Mouse (Mus musculus) brown adipose tissue, adult 24 weeks (tissue): Measurements from ENCODE around the gene Ankdd1b. TPM values are rescaled to one million over a fixed set of nuclear protein-coding genes. Genes with fewer than 3 reads are reported as not detected.

Experiments
- H3K27ac ChIP-seq: fragments of 200-500 bp; replicated peaks from 2 replicates; pipeline ENCODE4 v1.5.1; 2012; ENCODE audit warnings: low read depth, mild to moderate bottlenecking, low read length
- H3K4me1 ChIP-seq: fragments of 200-500 bp; 2 replicates; pipeline ENCODE4 v1.6.1; 2012; ENCODE audit warnings: low read length, mixed read lengths; ENCODE audit not compliant: control insufficient read depth, insufficient read depth, insufficient read length
- H3K4me3 ChIP-seq: fragments of 200-500 bp; 2 replicates; pipeline ENCODE4 v1.5.1; 2012; ENCODE audit warnings: low read depth, mild to moderate bottlenecking, low read length, moderate library complexity; ENCODE audit not compliant: insufficient read depth
- polyA plus RNA-seq: library from polyadenylated mRNA; stranded (reverse); fragments of >200 nt; gene quantifications from 2 replicates; pipeline ENCODE4 v1.2.4, GENCODE M21; 2012; ENCODE audit not compliant: missing spikeins, insufficient read depth, insufficient read length

Ankdd1b gene
- polyA plus RNA-seq, 1 experiment: not detected

DNA sequence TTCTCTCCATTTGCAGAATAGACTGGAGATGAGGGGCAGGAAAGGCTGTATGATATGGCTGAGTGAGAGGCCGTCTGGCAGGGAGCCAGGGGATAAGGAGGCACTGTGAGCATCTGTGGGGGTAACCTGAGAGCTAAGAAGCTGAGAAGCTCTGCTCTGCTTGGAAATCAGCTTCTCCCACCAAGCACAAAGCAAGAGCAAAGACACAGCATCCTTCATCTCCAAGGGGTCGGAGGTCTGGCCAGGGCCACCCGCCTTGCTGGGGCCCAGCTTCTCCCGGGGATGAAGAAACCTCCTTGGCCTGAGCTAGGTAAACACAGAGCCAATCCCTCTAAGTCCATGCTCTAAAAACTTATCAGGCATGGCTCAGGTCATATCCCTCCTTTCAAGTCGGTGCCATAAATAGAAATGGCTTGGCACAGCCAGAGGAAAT is 36.1 kb downstream of the Ankdd1b start:
- Histone ChIP-seq H3K4me3 (no peak overlapping the region), H3K4me1 (peaks cover 8% of the 10 kb centered on the region; the same call in 1 of the 2 replicates), H3K27ac (no peak overlapping the region)

DNA sequence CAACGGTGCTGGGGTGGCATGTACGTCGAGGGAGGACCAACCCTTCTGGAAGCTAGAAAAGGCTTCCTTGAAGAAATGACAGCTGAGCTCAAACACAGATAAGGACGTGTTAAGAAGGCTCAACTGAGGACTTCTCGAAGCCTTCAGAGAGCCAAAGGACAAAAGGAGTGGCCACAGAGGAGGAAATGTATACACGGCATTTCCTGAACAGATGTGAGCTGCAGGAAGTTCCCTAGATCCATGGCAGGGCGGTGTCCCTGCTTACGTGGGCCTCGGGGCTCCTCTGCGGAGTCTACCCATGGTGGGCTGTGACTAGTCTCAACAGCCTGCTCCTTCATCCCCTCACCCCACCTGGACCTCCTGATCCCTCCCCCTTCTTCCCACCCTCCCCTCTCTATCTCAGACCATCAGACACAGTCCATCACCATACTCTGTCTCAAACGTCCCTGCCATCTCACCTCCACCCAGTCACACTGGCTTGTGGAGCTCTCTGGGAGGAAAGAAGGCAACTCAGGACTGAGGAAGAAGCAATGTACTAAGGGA is 37.3 kb downstream of the Ankdd1b start:
- Histone ChIP-seq H3K4me1 (peaks cover 8% of the 10 kb centered on the region; the same call in 1 of the 2 replicates), H3K4me3 (no peak overlapping the region), H3K27ac (no peak overlapping the region)

DNA sequence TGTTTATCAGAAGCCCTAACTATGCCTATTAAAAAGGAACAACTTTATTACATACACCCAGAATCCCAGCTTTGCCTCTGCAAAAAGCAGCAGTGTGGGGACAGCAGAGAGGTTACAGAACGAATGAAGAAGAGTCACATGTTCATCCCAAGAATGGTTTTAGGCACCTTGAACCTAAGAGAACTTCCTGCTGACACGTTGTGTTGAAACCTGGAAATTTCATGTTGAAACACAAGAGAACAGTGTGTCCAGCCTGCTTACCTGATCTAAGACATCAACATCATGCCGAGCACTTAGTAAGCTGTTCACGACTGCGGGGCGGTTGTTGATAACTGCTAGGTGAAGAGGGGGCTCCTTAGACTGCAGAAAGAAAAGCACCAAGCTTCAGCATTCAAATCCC is 38.0 kb downstream of the Ankdd1b start:
- peaks cover 8% of the 10 kb centered on the region; the same call in 1 of the 2 replicates for H3K4me1 ChIP-seq
- H3K27ac ChIP-seq: no peak overlapping the region
- no peak overlapping the region for H3K4me3 ChIP-seq

DNA sequence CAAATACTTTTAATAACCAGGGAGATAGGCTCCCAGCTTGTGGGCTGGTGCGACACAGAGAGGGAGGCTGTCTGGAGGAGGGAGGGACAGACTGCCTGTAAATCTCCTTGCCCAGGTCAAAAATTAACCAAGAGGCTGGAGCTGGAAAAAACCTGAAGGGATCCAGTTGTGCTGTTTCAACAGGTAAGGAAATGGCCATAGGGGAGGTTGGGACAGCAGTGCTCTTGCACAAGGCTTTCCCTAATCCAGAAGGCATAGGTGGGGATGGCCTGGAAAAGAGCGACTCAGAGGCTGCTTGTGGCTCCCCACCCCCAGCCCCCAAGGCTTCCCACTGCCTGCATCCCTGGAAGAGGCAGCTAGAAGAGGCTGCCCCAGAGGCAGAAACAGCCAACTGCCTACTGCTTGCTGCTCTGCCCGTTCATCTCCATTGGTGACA is 38.6 kb downstream of the Ankdd1b start:
- no peak overlapping the region for H3K4me3 ChIP-seq
- H3K27ac ChIP-seq: no peak overlapping the region

GRCm38 (mm10) chr13:96431595-96432156 is 39.3 kb downstream of the Ankdd1b start:
- H3K4me1 ChIP-seq: peaks cover 8% of the 10 kb centered on the region; the same call in 1 of the 2 replicates
- no peak overlapping the region for H3K4me3 ChIP-seq
- no peak overlapping the region for H3K27ac ChIP-seq

More for the DNA sequence above, 38.6 kb downstream of the Ankdd1b start:
- peaks cover 8% of the 10 kb centered on the region; the same call in 1 of the 2 replicates for H3K4me1 ChIP-seq

DNA sequence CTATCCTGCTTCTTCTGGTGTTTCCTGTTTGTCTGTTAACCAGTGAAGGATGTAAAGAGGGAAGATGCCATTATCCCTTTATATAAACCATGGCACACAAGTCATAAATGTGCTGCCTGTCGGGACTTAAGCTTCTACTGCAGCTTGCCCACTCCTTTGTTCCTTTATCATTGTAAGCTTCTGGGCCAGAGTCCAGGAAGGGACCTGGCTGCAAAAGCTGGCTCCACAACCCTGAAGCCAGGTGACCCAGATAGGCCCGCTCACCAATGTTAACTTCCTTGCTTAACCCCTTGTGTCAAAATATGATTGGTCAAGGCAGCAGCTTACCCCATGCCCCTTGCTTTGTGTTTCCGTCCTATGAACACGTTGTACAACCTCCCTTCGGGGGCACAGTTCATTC is 42.5 kb downstream of the Ankdd1b start:
- Histone ChIP-seq H3K4me1 (peaks cover 3% of the 10 kb centered on the region; the same call in 1 of the 2 replicates), H3K27ac (no peak overlapping the region), H3K4me3 (no peak overlapping the region)

DNA sequence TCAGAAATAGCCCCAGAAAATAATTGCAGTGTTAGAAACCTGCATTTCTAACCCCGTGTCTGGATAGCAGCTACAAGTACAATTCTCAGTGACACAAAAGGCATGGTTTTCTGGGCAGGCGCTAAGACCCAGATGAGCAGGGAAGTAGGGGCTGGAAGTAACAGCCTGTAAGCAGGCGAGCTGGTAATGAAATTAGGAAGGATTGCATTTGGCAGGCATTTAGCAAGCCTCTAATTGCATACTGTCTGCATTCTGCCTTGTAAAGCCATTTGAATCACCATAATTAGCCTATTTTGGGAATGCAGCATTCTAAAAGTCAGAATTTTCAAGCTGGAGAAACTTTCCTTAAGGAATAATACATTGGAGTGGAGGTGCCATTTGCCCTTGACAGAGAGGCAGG is 45.0 kb downstream of the Ankdd1b start:
- H3K4me3 ChIP-seq: no peak overlapping the region
- no peaks in the 10 kb centered on the region for H3K4me1 ChIP-seq
- no peak overlapping the region for H3K27ac ChIP-seq

- Histone ChIP-seq H3K4me3 (no peak overlapping the region), H3K4me1 (no peaks in the 10 kb centered on the region), H3K27ac (no peak overlapping the region)
Observed at GRCm38 (mm10) chr13:96424496-96425274, 46.3 kb downstream of the Ankdd1b start.

- Histone ChIP-seq H3K27ac (no peak overlapping the region), H3K4me1 (0 out of 2 replicates have a peak, but pooled peaks cover 2% of the 10 kb centered on the region), H3K4me3 (no peak overlapping the region)
Observed at GRCm38 (mm10) chr13:96421230-96421629, 49.8 kb downstream of the Ankdd1b start.

GRCm38 (mm10) chr13:96418487-96418886 is 52.5 kb downstream of the Ankdd1b start:
- 0 out of 2 replicates have a peak, but pooled peaks cover 2% of the 10 kb centered on the region for H3K4me1 ChIP-seq
- no peak overlapping the region for H3K27ac ChIP-seq
- H3K4me3 ChIP-seq: no peak overlapping the region

- no peak overlapping the region for H3K27ac ChIP-seq
- no peak overlapping the region for H3K4me3 ChIP-seq
- H3K4me1 ChIP-seq: 0 out of 2 replicates have a peak, but pooled peaks cover 2% of the 10 kb centered on the region
Observed at GRCm38 (mm10) chr13:96417261-96417813, 53.7 kb downstream of the Ankdd1b start.

DNA sequence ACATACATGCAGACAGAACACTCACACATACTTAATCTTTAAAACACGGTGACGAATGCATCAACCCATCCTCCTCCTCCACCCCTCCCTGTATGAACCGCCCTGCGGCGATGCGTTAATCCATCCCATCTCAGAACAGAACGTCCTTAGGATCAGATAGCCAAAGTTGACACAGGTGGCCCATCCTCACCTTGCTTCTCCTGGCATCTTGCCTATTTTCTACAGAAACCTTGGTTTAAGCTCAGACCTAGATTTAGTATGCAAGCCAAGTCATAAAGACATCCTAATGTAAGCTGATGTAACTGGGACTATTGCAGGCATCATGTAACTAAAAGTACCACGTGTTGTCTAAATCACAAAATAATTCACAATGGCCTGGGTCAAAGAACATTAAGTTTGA is 54.6 kb downstream of the Ankdd1b start:
- H3K4me1 ChIP-seq: 0 out of 2 replicates have a peak, but pooled peaks cover 2% of the 10 kb centered on the region
- no peak overlapping the region for H3K4me3 ChIP-seq
- no peak overlapping the region for H3K27ac ChIP-seq

DNA sequence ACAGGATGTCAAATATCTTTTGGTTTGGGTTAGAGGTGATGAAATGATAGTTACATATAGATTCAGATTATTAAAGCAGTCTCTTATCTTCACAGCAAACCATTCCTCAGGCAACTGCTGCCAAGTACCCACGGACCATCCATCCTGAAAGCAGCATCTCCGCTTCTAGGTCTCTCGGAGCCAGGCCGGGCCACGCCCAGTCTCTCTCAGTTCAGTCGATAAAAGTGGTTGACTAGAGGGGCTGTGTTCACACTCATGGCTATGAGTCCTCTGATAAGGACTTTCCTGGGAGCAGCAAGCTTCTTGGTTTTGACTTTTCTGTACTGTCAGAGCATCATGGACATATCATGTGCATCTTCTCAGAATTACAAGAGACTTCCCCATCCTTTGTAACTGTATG is 56.6 kb downstream of the Ankdd1b start:
- Histone ChIP-seq H3K4me3 (no peak overlapping the region), H3K4me1 (0 out of 2 replicates have a peak, but pooled peaks cover 2% of the 10 kb centered on the region), H3K27ac (no peak overlapping the region)

- H3K4me1 ChIP-seq: no peaks in the 10 kb centered on the region
- H3K4me3 ChIP-seq: no peak overlapping the region
- H3K27ac ChIP-seq: no peak overlapping the region
Observed at GRCm38 (mm10) chr13:96408786-96409185, 62.2 kb downstream of the Ankdd1b start.

DNA sequence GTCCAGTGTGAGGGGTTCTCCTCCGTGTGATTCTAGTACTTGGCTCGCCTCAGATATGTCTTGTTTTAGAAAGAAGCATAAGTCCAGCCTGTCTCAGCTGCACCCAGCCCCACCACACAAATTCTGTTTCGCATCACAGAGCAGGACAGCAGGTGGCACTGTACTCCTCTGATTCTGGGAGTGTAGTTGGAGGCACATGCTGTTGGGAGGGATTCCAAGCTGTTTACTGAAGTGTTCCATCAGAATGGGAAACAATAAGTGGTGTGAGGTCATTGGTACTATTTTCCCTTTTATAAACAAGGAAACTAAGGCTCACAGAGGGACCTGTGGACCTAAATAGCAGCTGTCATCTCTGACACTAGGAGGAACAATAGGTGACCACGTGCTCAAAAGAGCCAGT is 64.0 kb downstream of the Ankdd1b start:
- Histone ChIP-seq H3K27ac (no peak overlapping the region), H3K4me3 (no peak overlapping the region), H3K4me1 (no peaks in the 10 kb centered on the region)
